Mouse (Mus musculus) CH12.LX (cell line): Measurements from ENCODE around the gene Dusp9. TPM values are rescaled to one million over a fixed set of nuclear protein-coding genes. Genes with fewer than 3 reads are reported as not detected.
A peak's percentile ranks its signal among the peaks of the same experiment; 100 is the strongest.

Source experiments
- DNase-seq: peaks from one replicate; pipeline ENCODE4 v3.0.0-alpha.2; 2013; ENCODE audit errors: extremely low read depth
- H3K27ac ChIP-seq: 2 replicates; pipeline ENCODE4 v1.5.1; 2012; ENCODE audit warnings: low read depth, mild to moderate bottlenecking, control low read depth, moderate library complexity; ENCODE audit not compliant: insufficient read depth
- H3K27me3 ChIP-seq: replicated peaks from 2 replicates; pipeline ENCODE3; 2012; ENCODE audit warnings: inconsistent platforms
- H3K36me3 ChIP-seq, 2 experiments: replicated peaks in 1 of 2; 2 replicates each; pipeline versions ENCODE3 to v1.6.1; 2012; ENCODE audit warnings: inconsistent platforms in 1 of 2, low read length in 1 of 2, mild to moderate bottlenecking in 1 of 2, mixed read lengths in 1 of 2, moderate library complexity in 1 of 2; ENCODE audit not compliant: control insufficient read depth in 1 of 2, insufficient read depth in 1 of 2
- H3K4me1 ChIP-seq, 2 experiments: 2 replicates each; pipeline ENCODE4 v1.6.1; 2012; ENCODE audit warnings: inconsistent platforms in 1 of 2, moderate library complexity in 1 of 2; ENCODE audit not compliant: insufficient read depth in 2 of 2, control insufficient read depth in 1 of 2
- H3K4me2 ChIP-seq: 2 replicates; pipeline ENCODE4 v1.6.1; 2012; ENCODE audit warnings: low read depth, mild to moderate bottlenecking, control low read depth; ENCODE audit not compliant: poor library complexity, insufficient read depth, severe bottlenecking
- H3K4me3 ChIP-seq, 3 experiments: fragments of 150-350 bp in 1 of 3; sonication (generic) in 1 of 3; replicated peaks in 1 of 3; 2 replicates each; pipeline versions ENCODE3 to v1.5.1; 2011 to 2012; ENCODE audit warnings: low read depth in 2 of 3, low read length in 2 of 3, mild to moderate bottlenecking in 2 of 3, moderate library complexity in 2 of 3, control low read depth in 1 of 3, improper control_type of control experiment in 1 of 3, inconsistent platforms in 1 of 3, mixed read lengths in 1 of 3; ENCODE audit not compliant: poor library complexity in 1 of 3
- H3K79me2 ChIP-seq: replicated peaks from 2 replicates; pipeline ENCODE4 v1.6.1; 2012; ENCODE audit warnings: mild to moderate bottlenecking, moderate library complexity; ENCODE audit not compliant: control insufficient read depth, poor library complexity, insufficient read depth, severe bottlenecking; ENCODE audit errors: extremely low read depth
- H3K9ac ChIP-seq: 2 replicates; pipeline ENCODE4 v1.6.1; 2012; ENCODE audit warnings: low read depth, mild to moderate bottlenecking, control low read depth, moderate library complexity; ENCODE audit not compliant: insufficient read depth
- H3K9me3 ChIP-seq: replicated peaks from 2 replicates; pipeline ENCODE3; 2012; ENCODE audit warnings: low read length, inconsistent platforms, mixed read lengths
- CHD2 ChIP-seq: IDR thresholded peaks from 2 replicates; pipeline ENCODE4 v1.6.1; 2011; ENCODE audit warnings: low read length, improper control_type of control experiment
- CTCF ChIP-seq, 2 experiments: IDR thresholded peaks in 1 of 2; conservative IDR thresholded peaks in 1 of 2; 2 replicates each; pipeline ENCODE4 v1.5.1; 2011 to 2012; ENCODE audit warnings: low read depth in 2 of 2, low read length in 2 of 2, improper control_type of control experiment in 1 of 2, inconsistent platforms in 1 of 2, mild to moderate bottlenecking in 1 of 2, moderate library complexity in 1 of 2
- E2F4 ChIP-seq: IDR thresholded peaks from 2 replicates; pipeline ENCODE4 v1.6.1; 2011; ENCODE audit warnings: low read depth, low read length, improper control_type of control experiment; ENCODE audit not compliant: insufficient replicate concordance
- ETS1 ChIP-seq: conservative IDR thresholded peaks from 2 replicates; pipeline ENCODE4 v1.6.1; 2012; ENCODE audit warnings: low read depth, mild to moderate bottlenecking, inconsistent platforms, low read length, improper control_type of control experiment, moderate library complexity
- JUND ChIP-seq: conservative IDR thresholded peaks from 2 replicates; pipeline ENCODE4 v1.6.1; 2011; ENCODE audit warnings: low read depth, low read length, improper control_type of control experiment
- KAT2A ChIP-seq: IDR thresholded peaks from 2 replicates; pipeline ENCODE4 v1.6.1; 2012; ENCODE audit warnings: low read length, improper control_type of control experiment, inconsistent platforms; ENCODE audit not compliant: insufficient replicate concordance
- MAFK ChIP-seq: IDR thresholded peaks from 2 replicates; pipeline ENCODE4 v1.6.1; 2011; ENCODE audit warnings: low read length, improper control_type of control experiment; ENCODE audit not compliant: insufficient replicate concordance
- MAX ChIP-seq: IDR thresholded peaks from 2 replicates; pipeline ENCODE4 v1.6.1; 2011; ENCODE audit warnings: low read length, improper control_type of control experiment
- MEF2A ChIP-seq: IDR thresholded peaks from 2 replicates; pipeline ENCODE4 v1.6.1; 2014; ENCODE audit warnings: low read depth, mild to moderate bottlenecking, inconsistent platforms, low read length, improper control_type of control experiment, borderline replicate concordance
- MYC ChIP-seq: IDR thresholded peaks from 2 replicates; pipeline ENCODE4 v1.6.1; 2011; ENCODE audit warnings: low read depth, mild to moderate bottlenecking, improper control_type of control experiment, low read length
- NRF1 ChIP-seq: IDR thresholded peaks from 2 replicates; pipeline ENCODE4 v1.6.1; 2014; ENCODE audit warnings: low read depth, mild to moderate bottlenecking, inconsistent platforms, low read length, improper control_type of control experiment, moderate library complexity
- RAD21 ChIP-seq: IDR thresholded peaks from 2 replicates; pipeline ENCODE4 v1.6.1; 2011; ENCODE audit warnings: low read depth, mild to moderate bottlenecking, low read length, improper control_type of control experiment, moderate library complexity
- SIN3A ChIP-seq: IDR thresholded peaks from 2 replicates; pipeline ENCODE4 v1.6.1; 2012; ENCODE audit warnings: low read length, improper control_type of control experiment, inconsistent platforms
- SMC3 ChIP-seq: IDR thresholded peaks from 2 replicates; pipeline ENCODE4 v1.6.1; 2011; ENCODE audit warnings: low read depth, low read length, improper control_type of control experiment
- TCF12 ChIP-seq: IDR thresholded peaks from 2 replicates; pipeline ENCODE4 v1.6.1; 2014; ENCODE audit warnings: low read depth, mild to moderate bottlenecking, inconsistent platforms, low read length, improper control_type of control experiment
- USF1 ChIP-seq: IDR thresholded peaks from 2 replicates; pipeline ENCODE4 v1.6.1; 2014; ENCODE audit warnings: low read depth, mild to moderate bottlenecking, inconsistent platforms, low read length, improper control_type of control experiment
- ZKSCAN1 ChIP-seq: IDR thresholded peaks from 2 replicates; pipeline ENCODE4 v1.6.1; 2012; ENCODE audit warnings: low read depth, inconsistent platforms, low read length, improper control_type of control experiment, borderline replicate concordance
- ZNF384 ChIP-seq: IDR thresholded peaks from 2 replicates; pipeline ENCODE4 v1.6.1; 2012; ENCODE audit warnings: low read depth, low read length, improper control_type of control experiment, inconsistent platforms
- dilution Hi-C: fragments of 300-500 bp; cut with MboI; formaldehyde crosslinking; loops from 2 replicates; pipeline ENCODE4 v1.14.3; 2020; ENCODE audit warnings: low sequenced_read_pairs; ENCODE audit not compliant: extremely low pct_unique_long_range_greater_than_20kb, extremely low pct_ligation_motif_present
- in situ Hi-C: fragments of 300-500 bp; cut with MboI; formaldehyde crosslinking; loops from 3 replicates; pipeline ENCODE4 v1.14.3; 2019; ENCODE audit warnings: low sequenced_read_pairs, low pct_ligation_motif_present, low pct_unique_long_range_greater_than_20kb, mixed read lengths
- polyA plus RNA-seq: library from polyadenylated mRNA; unstranded; fragments of >175 nt; gene quantifications from 2 replicates; pipeline ENCODE4 v1.2.1, GENCODE M21; 2012; ENCODE audit warnings: low read depth; ENCODE audit not compliant: insufficient read length
- total RNA-seq, 2 experiments: library from RNA; depleted of rRNA; stranded (reverse); fragments of 300-350 nt in 1 of 2; fragments of >200 nt in 1 of 2; gene quantifications; 2 replicates each; pipeline ENCODE4 v1.2.3; 2012 to 2014

Gene Dusp9
- total and polyA plus RNA-seq, 3 experiments: 0.09 to 0.47 (median 0.17) TPM

DNA sequence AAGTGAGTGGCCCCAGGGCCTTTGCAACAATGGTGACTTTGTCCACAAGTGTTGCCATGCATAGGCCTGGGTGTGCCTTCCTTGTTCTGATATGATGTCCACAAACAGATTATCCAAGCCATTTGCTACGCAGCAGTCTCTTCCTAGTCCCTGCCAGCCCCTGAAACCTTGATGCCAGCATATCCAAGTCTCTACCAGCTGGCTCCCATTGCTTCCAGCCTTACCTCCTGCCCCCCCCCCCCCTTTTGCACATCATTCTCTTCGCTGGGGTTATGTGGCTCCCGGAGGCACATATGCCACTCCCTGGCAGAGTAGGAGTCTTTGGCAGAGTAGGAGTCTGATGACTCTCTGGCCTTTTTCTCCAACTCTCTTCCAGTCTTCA, 21.1 kb downstream of the Dusp9 start:
- no peak overlapping the region for H3K4me3 ChIP-seq
- no peaks in the 10 kb centered on the region for H3K27me3 ChIP-seq
- no peaks in the 10 kb centered on the region for H3K9me3 ChIP-seq
- TF ChIP-seq E2F4 (no peak), JUND (no peak), ETS1 (no peak), TCF12 (no peak), ZKSCAN1 (no peak)
- H3K4me2 ChIP-seq: no peak overlapping the region
- in situ Hi-C loops: loop anchor here (25.0 kb wide), 1 partner anchor 648 kb away; no protein-coding TSS in a partner anchor
- no peaks in the 10 kb centered on the region for H3K79me2 ChIP-seq
- H3K36me3 ChIP-seq: no peaks in the 10 kb centered on the region
- dilution Hi-C loops: no loop called here
- no peak overlapping the region for H3K27ac ChIP-seq
- DNase-seq: no peak
- peaks cover 4 to 11% of the 10 kb centered on the region in 2 experiments; a peak in 3 of 4 replicates for H3K4me1 ChIP-seq
- no peak overlapping the region for H3K9ac ChIP-seq

DNA sequence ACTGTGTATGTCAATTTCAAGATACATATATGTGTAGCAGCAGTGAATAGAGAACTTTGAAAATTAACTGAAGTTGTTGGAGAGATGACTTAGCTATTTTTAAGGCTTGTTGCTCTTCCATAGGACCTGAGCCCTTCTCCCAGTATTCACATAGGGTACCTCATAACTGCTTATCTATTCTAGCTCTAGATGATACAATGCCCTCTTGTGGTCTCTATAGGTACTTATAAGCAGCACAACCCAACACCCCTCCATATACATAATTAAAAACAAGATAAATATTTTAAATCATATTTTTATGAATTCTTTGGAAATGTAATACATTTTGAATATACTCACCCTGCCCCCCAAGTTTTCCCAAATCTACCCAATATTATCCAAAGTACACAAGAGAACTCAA, 23.9 kb downstream of the Dusp9 start:
- H3K9ac ChIP-seq: no peak overlapping the region
- no peaks in the 10 kb centered on the region for H3K9me3 ChIP-seq
- in situ Hi-C loops: loop anchor here (25.0 kb wide), 1 partner anchor 651 kb away; no protein-coding TSS in a partner anchor
- DNase-seq: no peak
- no peak overlapping the region for H3K4me2 ChIP-seq
- TF ChIP-seq RAD21 (peak; percentile 7), MYC (no peak), NRF1 (no peak), CHD2 (no peak), MAFK (no peak), CTCF (conservative IDR thresholded peaks at IDR 0.05 in 1 of 2, IDR thresholded peaks at IDR 0.05 in 1 of 2; ENCODE audit: low read depth in 2 of 2, low read length in 2 of 2) (peak in 1 of 2 experiments; percentile 43; a peak in 2 of 4 replicates), MAX (no peak), USF1 (no peak)
- TF ChIP-seq, all 38 proteins: peak for 2
- H3K79me2 ChIP-seq: no peaks in the 10 kb centered on the region
- H3K4me3 ChIP-seq: no peak overlapping the region
- H3K4me1 ChIP-seq: peaks cover 0 to 2% of the 10 kb centered on the region in 2 experiments; a peak in 2 of 4 replicates
- no peak overlapping the region for H3K27ac ChIP-seq
- dilution Hi-C loops: no loop called here
- H3K36me3 ChIP-seq: no peaks in the 10 kb centered on the region
- H3K27me3 ChIP-seq: no peaks in the 10 kb centered on the region

DNA sequence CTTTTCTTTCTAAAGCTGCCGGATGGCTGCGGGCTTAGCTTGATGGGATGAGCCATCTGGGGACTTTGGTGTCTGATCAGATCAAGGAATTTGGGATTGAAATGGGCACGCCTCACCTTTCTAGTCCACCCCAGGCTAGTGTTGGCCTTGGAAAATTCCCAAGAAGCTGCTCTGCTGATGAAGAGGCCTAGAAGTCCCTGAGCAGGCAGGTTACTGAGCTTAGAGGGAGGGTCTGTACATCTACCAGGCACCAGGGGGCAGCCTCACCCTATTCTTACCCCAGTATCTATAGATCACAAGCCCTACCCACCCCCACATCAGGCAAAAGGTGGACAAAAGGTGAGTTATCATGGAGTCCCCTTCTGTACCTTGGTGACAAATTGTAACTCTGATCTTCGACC, 32.8 kb downstream of the Dusp9 start:
- dilution Hi-C loops (no loop called here), in situ Hi-C loops (loop anchor here (25.0 kb wide), 1 partner anchor 660 kb away; no protein-coding TSS in a partner anchor)
- TF ChIP-seq SIN3A (no peak), SMC3 (peak; percentile 72), RAD21 (peak; percentile 71), CHD2 (peak; percentile 44; the same call in 1 of the 2 replicates), CTCF (conservative IDR thresholded peaks at IDR 0.05 in 1 of 2, IDR thresholded peaks at IDR 0.05 in 1 of 2; ENCODE audit: low read depth in 2 of 2, low read length in 2 of 2) (peak in 1 of 2 experiments; percentile 75; a peak in 3 of 4 replicates), MEF2A (no peak), ZNF384 (no peak), KAT2A (no peak)
- no peak overlapping the region for H3K4me3 ChIP-seq
- peaks cover 3 to 4% of the 10 kb centered on the region in 2 experiments; a peak in 3 of 4 replicates for H3K4me1 ChIP-seq
- no peaks in the 10 kb centered on the region for H3K79me2 ChIP-seq
- no peaks in the 10 kb centered on the region for H3K27me3 ChIP-seq
- DNase-seq: peak; percentile 45
- no peak overlapping the region for H3K4me2 ChIP-seq
- no peaks in the 10 kb centered on the region for H3K9me3 ChIP-seq
- no peak overlapping the region for H3K27ac ChIP-seq
- H3K36me3 ChIP-seq: no peaks in the 10 kb centered on the region
- no peak overlapping the region for H3K9ac ChIP-seq
